Mouse (Mus musculus) heart, adult 2 months (tissue): ENCODE data around the gene Traf4. TPM values are rescaled to one million over a fixed set of nuclear protein-coding genes. Genes with fewer than 3 reads are reported as not detected.

Source experiments
- DNase-seq, 2 experiments: peaks; one replicate each; pipeline ENCODE4 v3.0.0; 2021
- H3K27ac ChIP-seq: fragments of 200-600 bp; 2 replicates; pipeline ENCODE4 v1.8.1; 2022
- H3K27me3 ChIP-seq: fragments of 200-500 bp; 2 replicates; pipeline ENCODE4 v1.6.1; 2012; ENCODE audit warnings: mild to moderate bottlenecking, low read length, inconsistent platforms, mixed read lengths; ENCODE audit not compliant: control insufficient read depth, insufficient read depth
- H3K36me3 ChIP-seq: fragments of 200-500 bp; 2 replicates; pipeline ENCODE4 v1.6.1; 2012; ENCODE audit warnings: low read length, inconsistent platforms; ENCODE audit not compliant: control insufficient read depth, insufficient read depth
- H3K4me1 ChIP-seq: fragments of 200-500 bp; 2 replicates; pipeline ENCODE4 v1.6.1; 2011; ENCODE audit warnings: low read length; ENCODE audit not compliant: control insufficient read depth, insufficient read depth
- H3K4me3 ChIP-seq: fragments of 200-600 bp; 2 replicates; pipeline ENCODE4 v1.8.1; 2022
- H3K79me2 ChIP-seq: fragments of 200-500 bp; replicated peaks from 2 replicates; pipeline ENCODE4 v1.6.1; 2012; ENCODE audit warnings: mild to moderate bottlenecking, inconsistent platforms, low read length, moderate library complexity, mixed read lengths; ENCODE audit not compliant: control insufficient read depth, insufficient read depth
- H3K9ac ChIP-seq: fragments of 200-500 bp; 2 replicates; pipeline ENCODE4 v1.6.1; 2012; ENCODE audit warnings: low read depth, mild to moderate bottlenecking, control low read depth, inconsistent platforms, low read length, mixed read lengths
- CTCF ChIP-seq: fragments of 200-600 bp; IDR thresholded peaks from 2 replicates; pipeline ENCODE4 v1.8.1; 2022; ENCODE audit warnings: antibody characterized with exemption, mild to moderate bottlenecking, moderate library complexity
- EP300 ChIP-seq: fragments of 200-500 bp; IDR thresholded peaks from 2 replicates; pipeline ENCODE4 v1.6.1; 2011; ENCODE audit warnings: low read depth, low read length, control low read depth; ENCODE audit not compliant: insufficient read depth
- POLR2A ChIP-seq: fragments of 200-500 bp; IDR thresholded peaks from 2 replicates; pipeline ENCODE4 v1.6.1; 2011; ENCODE audit warnings: mild to moderate bottlenecking, low read depth, low read length, control low read depth; ENCODE audit not compliant: insufficient read depth
- WGBS: fragments of 180-500 bp; shearing (Covaris S2); methylation state at CpG from one replicate; pipeline ENCODE4 v1.1.7; 2018; 5-methylcytosine and 5-hydroxymethylcytosine counted together
- intact Hi-C: fragments of 180-260 bp; cut with DNase I; formaldehyde crosslinking; loops from one replicate; pipeline ENCODE4 v1.15.1; 2025
- polyA plus RNA-seq: library from polyadenylated mRNA; depleted of rRNA; stranded (reverse); fragments of >200 nt; gene quantifications from 2 replicates; pipeline ENCODE4 v1.2.3, GENCODE M21; 2012
- total RNA-seq, 2 experiments: library from RNA; stranded (reverse); gene quantifications; 2 replicates each; pipeline ENCODE4 v1.2.3; 2021

Traf4 gene
- total and polyA plus RNA-seq, 3 experiments = 3.7 to 13.4 (median 6.0) TPM

DNA sequence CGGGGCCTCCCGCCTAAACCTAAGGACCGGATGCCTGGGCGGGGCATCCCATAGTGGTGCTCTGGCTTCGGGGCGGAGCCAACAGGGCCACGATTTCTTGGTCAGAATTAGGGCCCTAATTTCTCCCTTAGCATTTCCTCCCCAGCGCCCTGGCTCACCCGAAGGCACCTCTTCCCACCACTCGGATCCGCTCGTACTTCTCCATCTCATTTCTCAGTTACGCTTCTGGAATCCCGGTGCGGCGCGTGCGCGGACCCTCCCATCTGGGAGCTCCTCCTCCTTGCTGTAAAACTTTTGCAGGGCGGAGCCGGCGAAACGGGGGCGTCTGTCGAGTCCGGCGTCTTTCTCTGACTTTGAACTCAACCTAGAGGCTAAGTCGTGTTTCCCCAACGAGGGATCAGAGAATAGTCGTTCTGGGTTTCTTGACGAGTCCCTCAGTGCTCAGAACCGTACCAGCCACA is 11.0 kb upstream of the Traf4 start, which contains the start of the genes Nek8 and Tlcd1:
Gene Nek8, minus strand, starts transcription at position 274 of the 461 bp plus-strand sequence.
Gene Tlcd1, plus strand, starts transcription at position 310 of the 461 bp plus-strand sequence.
- intact Hi-C loops = loop anchor here (2.0 kb wide), 3 partner anchors 116 to 192 kb away; no protein-coding TSS in a partner anchor
- DNase-seq = peak; percentile 94 to 95
- TF ChIP-seq CTCF (no peak), POLR2A (peak; percentile 67), EP300 (0 out of 2 replicates have a peak, but pooled peaks have one; percentile 11)
- peak within 1 kb of the TSS; percentile 61 for H3K9ac ChIP-seq
- H3K4me1 ChIP-seq = peaks cover 2% of the 10 kb centered on the region; the same call in 1 of the 2 replicates
- peak within 1 kb of the TSS; percentile 96 for H3K27ac ChIP-seq
- peak within 1 kb of the TSS; percentile 96 for H3K4me3 ChIP-seq
- H3K36me3 ChIP-seq = 0 out of 2 replicates have a peak, but pooled peaks cover 3% of the 10 kb centered on the region
- under 1% methylated on average over 32 of the region's 32 CpGs for WGBS
- no peaks in the 10 kb centered on the region for H3K79me2 ChIP-seq
- H3K27me3 ChIP-seq = no peaks in the 10 kb centered on the region

DNA sequence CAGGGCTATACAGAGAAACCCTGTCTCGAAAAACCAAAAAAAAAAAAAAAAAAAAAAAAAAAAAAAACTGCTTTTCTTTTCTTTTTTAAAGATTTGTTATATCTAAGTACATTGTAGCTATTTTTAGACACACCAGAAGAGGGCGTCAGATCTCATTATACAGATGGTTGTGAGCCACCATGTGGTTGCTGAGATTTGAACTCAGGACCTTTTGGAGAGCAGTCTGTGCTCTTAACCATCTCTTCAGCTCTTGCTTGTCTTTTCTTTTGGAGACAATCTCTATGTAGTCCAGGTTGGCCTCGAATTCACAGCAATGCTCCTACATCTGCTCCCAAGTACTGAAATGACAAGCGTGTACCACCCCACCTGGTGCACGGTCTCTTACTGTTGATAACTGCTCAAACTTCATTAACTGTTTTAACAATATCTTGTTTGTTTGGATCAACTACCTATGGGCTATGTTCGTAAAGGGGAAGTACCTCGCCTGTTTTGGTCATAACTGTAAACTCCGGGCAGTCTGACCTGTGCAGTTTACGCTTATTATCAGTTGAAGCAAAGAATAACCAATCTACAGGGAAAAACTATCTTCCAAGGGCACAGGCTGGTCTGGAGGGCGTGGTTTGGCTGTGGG is 10.5 kb upstream of the Traf4 start:
- Histone ChIP-seq H3K27me3 (no peaks in the 10 kb centered on the region), H3K36me3 (0 out of 2 replicates have a peak, but pooled peaks cover 3% of the 10 kb centered on the region)

DNA sequence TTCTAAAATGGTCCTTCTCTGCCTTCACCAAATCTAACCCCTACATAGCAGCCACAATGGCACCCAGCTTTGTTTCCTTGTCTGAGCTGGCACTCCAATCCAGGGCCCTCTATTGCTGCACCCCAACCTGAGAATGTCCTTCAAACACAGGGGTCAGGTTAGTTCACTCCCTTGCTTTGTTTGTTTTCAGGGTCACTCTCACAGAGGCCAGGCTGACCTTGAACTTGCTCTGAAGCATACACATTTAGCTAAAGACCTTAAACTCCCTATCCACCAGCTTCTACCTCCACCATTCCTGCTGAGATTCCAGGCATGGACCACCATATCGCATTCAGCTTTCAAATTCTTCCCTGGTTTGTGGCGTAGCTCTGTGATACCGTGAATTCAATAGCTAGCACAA is 9.1 kb upstream of the Traf4 start:
- Histone ChIP-seq H3K27me3 (no peaks in the 10 kb centered on the region), H3K4me1 (peaks cover 2% of the 10 kb centered on the region; the same call in 1 of the 2 replicates), H3K79me2 (no peaks in the 10 kb centered on the region), H3K9ac (no peak overlapping the region), H3K4me3 (no peak overlapping the region), H3K36me3 (no peaks in the 10 kb centered on the region), H3K27ac (no peak overlapping the region)
- intact Hi-C loops = no loop called here
- TF ChIP-seq POLR2A (no peak), CTCF (no peak), EP300 (no peak)
- no peak for DNase-seq
- 97% methylated on average over 3 of the region's 3 CpGs for WGBS

More for the DNA sequence above, 10.5 kb upstream of the Traf4 start:
- Histone ChIP-seq H3K27ac (peak overlapping the region; percentile 96), H3K79me2 (no peaks in the 10 kb centered on the region), H3K4me1 (peaks cover 2% of the 10 kb centered on the region; the same call in 1 of the 2 replicates), H3K4me3 (peak overlapping the region; percentile 96), H3K9ac (no peak overlapping the region)
- no peak for DNase-seq
- peak; percentile 29 for TF ChIP-seq CTCF
- no peak for TF ChIP-seq EP300
- WGBS = 6% methylated on average over 10 of the region's 10 CpGs
- intact Hi-C loops = loop anchor here (2.0 kb wide), 3 partner anchors 115 to 191 kb away; no protein-coding TSS in a partner anchor

DNA sequence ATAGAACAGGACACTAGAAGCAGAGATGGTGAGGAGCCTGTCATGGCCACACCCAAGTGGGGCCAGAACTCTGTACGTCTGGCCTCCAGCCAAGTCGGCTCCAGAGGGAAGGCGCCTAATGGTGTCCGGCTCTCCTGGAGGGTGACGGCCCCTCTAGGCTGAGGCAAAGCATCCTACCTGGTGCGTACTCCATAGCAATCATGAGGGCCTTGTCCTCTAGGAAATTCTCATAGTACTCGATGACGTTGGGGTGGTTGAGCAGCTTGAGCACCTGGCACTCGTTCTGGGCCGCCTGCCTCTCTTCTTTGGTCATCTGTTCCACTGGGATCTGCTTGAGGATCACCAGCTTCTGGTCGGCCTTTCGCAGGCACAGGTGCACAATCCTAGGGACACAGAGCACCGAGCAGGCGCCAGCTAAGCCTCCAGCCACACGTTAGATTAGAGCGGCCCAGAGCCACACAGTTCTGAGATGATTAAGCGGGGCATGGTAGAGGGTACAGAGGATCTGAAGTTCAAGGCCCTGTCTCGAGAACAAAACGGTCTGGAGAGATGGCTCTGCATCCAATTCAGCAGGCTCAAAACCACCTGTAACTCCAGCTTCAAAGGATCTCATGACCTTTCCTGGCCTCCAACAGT is 7.5 kb upstream of the Traf4 start:
- TF ChIP-seq POLR2A (no peak), EP300 (no peak), CTCF (no peak)
- peaks cover 2% of the 10 kb centered on the region; the same call in 1 of the 2 replicates for H3K4me1 ChIP-seq
- H3K4me3 ChIP-seq = no peak overlapping the region
- WGBS = 82% methylated on average over 19 of the region's 19 CpGs
- H3K27ac ChIP-seq = no peak overlapping the region
- intact Hi-C loops = no loop called here
- H3K9ac ChIP-seq = no peak overlapping the region
- H3K79me2 ChIP-seq = no peaks in the 10 kb centered on the region
- DNase-seq = no peak
- no peaks in the 10 kb centered on the region for H3K36me3 ChIP-seq
- H3K27me3 ChIP-seq = no peaks in the 10 kb centered on the region

DNA sequence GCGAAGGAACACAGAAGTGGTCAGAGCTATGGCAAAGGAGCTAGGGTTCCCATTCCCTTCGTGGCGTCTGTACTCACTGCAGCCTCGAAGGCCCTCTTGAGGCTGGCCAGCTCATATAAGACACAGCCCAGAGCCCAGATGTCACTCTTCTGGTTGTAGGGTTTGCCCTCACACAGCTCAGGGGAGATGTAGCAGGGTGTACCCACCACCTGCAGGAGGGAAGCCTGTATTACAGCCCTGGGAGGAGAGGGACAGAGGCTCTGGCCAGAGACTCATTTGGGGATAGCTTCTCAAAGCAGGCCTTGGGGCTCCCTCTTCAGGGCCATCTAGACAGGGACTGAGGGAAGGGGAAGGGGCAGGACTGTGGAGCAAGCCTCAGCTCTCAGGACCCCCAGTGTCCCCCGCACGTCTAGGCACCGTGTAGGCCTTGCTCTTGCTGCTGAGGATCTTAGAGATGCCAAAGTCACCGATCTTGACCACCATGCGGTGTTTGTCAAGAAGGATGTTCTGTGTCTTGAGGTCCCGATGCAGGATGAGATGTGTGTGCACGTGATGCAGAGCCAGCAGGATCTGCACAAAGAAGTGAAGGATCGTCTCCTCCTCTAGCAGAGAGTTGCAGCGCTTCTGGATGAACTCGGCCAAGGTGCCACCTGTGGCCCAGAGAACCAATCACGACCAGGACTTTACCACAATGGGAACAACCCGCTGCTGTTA is 6.8 kb upstream of the Traf4 start:
- intact Hi-C loops = no loop called here
- 0 out of 2 replicates have a peak, but pooled peaks have one; percentile 17 for TF ChIP-seq CTCF
- TF ChIP-seq POLR2A = no peak
- Histone ChIP-seq H3K36me3 (no peaks in the 10 kb centered on the region), H3K79me2 (no peaks in the 10 kb centered on the region), H3K4me3 (no peak overlapping the region), H3K27me3 (no peaks in the 10 kb centered on the region), H3K27ac (no peak overlapping the region), H3K9ac (no peak overlapping the region), H3K4me1 (peaks cover 2% of the 10 kb centered on the region; the same call in 1 of the 2 replicates)
- 81% methylated on average over 16 of the region's 16 CpGs for WGBS
- no peak for DNase-seq
